Mouse (Mus musculus) fibroblast of lung, adult 2 months (primary cell): ENCODE results near the gene 1700029P11Rik.
"Not testable (repeated sequence)": the region's sequence is repeated elsewhere in the genome, so short reads cannot be mapped to it uniquely, and the experiment has no call there.

Experiments used
- DNase-seq: peaks from one replicate; pipeline ENCODE4 v3.0.0-alpha.2; 2011; ENCODE audit warnings: low read depth

Gene 1700029P11Rik

DNA sequence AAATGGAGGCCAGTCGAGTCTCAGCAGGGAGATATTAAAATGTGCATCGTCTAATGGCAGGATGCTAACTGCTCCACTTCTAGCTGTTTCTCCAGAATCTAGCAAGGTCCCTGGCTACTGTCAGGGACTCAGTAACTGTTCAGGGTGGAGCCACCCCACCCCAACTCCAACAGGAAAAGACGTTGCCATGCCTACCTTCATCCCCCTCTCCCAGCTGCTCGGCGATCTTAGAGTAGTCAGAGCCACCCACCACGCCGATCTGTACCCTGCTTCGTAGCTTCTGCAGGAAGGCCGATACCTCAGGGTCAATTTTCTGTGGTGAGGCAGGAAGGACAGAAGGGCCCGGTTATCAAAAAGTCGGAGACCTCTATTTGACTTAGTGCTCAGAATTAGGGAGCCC is 22.7 kb upstream of the 1700029P11Rik start:
- no peak for DNase-seq

DNA sequence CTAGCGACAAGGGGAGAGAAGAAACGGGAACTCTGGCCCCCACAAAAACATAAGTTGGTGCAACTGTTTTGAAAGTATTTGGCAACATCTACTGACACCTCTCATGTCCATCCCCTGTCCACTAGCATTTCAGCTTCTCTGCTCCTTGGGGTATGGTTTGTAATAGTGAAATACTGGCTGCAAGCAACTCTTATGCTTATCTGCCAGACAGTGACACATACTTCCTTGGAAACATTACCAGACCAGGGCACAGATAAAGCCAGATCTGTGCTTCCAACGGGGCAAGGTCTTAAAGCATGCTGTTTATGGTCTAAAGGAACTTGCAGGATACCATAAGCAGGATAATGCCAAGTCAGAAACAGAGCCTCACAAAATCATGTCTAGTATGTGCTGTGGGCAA is 21.4 kb upstream of the 1700029P11Rik start:
- DNase-seq, result no peak

DNA sequence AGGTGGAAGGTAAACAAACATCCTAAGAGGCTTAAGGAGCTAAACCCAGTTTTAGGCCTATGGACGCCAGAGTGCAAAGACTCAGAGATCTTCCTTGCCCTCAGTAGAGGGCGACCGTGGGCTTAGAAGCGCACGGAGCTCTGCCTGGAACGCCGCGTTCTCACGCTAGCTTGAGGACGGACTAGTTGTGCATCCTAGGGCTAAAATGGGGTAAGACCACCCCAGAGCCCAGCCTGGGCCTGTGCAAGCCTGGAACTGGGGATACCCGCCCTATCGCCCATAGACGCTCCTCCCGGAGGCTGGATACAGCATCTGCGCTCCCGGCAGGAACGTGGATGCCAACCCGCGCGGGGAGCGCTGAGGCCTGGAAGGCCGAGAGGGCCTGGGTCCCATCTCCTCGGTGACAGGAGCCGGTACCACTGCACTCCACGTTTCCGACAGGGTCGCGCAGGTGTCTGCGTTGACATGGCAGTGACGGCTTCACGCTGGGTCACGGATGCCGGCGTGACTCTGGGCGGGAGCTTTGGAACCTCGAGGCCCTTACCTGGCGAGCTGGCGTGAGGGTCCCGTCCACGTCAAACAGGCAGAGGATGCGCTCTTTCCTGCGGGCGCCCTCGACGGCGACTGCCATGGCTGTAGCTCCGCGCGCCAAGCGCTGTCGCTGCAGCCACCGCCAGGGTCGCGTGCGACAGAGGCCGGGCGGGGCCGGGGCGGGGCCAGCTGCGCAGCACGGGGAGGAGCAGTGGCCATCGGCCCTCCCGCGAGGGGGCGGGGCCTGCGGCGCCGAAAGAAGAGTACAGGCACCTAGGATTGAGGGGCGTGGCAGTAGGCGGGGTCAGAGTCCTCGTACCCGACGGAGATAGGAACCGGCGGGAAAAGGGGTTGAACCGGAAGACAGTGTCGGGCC is 19.9 kb upstream of the 1700029P11Rik start, which contains the start of gene Pmm1:
Pmm1 (minus strand) TSS at position 760 of the 907 bp plus-strand sequence.
- DNase-seq, result peak; percentile 83

DNA sequence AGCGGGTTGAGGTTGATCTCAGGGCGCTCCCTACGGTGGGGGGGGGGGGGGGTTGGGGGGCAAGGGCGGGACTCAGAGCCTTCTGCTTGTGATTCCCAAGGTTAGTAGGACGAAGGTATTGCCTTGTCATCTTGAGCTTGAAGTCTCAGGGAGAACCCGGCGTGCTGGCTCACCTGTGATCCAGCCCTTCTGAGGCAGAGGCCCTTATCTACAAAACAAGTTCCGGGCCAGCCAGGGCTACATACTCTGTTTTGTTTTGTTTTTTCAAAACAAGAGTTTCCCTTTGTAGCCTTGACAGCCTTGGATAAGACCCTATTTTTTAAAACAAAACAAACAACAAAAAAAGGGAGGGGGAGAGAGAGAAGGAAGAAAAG is 19.3 kb upstream of the 1700029P11Rik start:
- DNase-seq, result no peak

DNA sequence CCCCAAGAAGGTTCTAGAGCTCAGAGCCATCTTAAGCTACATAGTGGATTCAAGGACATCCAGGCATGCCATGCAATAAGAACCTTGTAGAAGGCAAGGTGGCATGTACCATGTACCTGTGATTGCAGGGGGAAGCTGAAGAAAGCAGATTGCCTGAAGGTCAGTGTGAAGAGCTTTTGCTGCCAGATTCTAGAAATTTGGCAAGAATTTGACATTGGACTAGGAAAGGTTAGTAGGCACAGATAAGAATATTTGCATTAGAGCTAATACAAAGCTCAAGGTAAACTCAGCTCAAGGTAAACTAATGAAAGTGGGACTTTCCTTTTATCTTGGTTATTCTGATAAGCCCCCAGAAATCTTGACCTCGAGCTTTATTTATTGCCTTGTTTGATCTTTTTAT is 16.1 kb upstream of the 1700029P11Rik start:
- DNase-seq, result no peak

DNA sequence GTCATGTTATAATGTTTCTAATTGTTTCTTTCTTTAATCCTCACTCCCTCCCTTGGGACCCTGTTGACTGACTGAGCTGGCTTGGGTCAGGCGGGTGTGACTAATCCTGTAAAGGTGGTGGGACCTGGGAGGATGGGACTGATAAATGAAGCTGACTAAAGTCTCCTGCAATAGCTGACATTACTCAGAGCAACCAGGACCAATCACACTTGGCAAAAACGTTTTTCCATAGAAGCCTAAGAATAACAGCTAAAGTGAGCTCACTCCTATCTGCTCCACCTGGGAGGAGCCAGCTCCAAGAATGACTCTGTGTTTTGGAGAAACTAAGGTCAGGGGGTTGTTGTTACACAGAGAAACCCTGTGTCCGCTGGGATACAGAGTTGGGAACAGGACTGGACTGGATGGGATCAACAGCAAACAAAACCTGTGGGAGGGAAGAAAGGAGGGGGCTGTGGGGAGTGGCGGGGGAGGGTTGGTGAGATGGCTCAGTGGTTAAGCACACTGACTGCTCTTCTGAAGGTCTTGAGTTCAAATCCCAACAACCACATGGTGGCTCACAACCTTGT is 15.3 kb upstream of the 1700029P11Rik start:
- DNase-seq, result no peak

DNA sequence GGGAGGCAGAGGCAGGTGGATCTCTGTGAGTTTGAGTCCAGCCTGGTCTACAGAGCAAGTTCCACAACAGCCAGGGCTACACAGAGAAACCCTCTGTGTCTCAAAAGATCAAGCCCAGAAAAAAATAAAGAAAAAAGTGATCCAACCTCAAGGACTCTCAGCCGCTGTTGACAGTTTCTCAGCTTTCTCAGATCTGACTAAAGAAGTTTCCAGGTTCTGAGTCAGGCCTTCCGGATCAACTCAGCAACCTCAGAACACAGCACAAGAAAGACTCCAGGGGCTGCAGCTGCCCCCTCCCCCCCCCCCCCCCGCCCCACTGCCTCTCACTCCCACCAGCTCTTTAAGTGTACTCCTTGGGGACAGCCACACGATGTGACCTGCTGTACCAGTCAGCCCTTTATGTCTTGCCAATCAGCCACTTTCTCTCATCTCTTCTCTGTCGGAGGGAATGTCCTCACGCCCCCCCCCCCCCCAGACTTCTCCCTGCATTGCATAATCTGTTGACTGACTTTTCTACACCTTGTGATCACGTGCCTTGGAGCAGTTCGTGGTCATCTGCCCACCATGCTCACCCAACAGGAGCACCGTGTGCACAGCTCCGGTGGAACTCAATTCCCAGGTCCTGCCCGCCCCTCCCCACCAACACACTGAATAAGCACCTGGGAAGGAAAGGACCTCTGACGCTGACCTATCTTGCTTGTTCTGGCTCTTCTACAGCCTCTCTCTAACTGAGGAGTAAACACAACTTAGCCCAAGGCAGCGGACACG is 14.1 kb upstream of the 1700029P11Rik start:
- no peak for DNase-seq

DNA sequence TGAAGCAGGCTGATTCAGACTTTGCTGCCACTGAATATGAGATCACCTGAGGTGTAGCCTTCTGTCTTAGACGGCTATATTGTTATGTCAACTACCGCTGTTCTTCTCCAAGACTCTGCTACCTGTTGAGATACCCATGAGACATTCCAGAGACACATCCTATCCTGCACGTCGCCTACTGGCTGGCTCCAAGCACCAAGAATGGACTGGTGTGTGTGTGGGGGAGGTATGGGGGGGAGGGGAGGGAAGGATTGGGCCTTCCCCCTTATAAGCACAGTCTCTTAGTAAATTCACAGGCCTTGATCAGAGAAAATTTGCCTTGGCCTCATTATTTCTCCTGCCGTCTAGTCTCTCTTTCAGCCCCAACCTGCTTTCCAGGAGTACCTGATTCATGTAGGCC is 12.5 kb upstream of the 1700029P11Rik start:
- no peak for DNase-seq

DNA sequence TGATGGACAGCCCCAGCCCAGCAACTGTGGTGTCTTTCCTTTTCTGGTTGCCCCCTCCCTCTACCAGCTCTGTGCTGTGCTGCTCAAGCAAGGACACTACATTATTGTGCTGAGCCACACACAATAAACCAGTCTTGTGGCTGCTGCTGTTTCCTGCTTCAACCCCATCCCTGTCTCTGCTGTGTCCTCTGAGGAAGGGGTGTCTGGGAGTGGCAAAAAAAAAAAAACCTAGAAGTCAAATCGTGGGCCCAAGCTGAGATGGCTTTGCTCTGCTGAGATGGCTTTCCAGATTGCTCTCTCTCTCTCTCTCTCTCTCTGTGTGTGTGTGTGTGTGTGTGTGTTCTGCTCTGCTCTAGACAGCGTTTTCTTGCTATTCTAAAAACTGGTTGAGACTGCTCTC is 11.9 kb upstream of the 1700029P11Rik start:
- DNase-seq, result no peak

DNA sequence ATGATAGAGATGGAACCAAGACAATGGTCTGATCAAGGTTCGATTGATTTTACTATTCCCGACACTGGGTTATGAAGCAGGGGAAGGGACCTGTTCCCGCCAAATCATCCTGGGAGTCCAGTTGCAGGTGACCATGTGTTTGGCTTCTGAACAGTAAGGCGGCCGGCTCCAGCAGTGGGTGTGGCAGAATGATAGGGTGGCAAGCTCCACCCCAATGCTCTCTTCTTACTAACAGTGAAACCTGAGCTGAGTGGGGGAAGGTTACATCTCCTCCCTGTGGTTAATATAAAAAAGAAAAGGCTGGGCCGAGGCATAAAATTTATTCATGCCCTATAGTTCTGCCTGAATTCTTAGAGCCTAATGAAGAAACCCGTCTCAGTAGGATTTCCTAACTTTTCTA is 11.2 kb upstream of the 1700029P11Rik start:
- DNase-seq, result no peak

DNA sequence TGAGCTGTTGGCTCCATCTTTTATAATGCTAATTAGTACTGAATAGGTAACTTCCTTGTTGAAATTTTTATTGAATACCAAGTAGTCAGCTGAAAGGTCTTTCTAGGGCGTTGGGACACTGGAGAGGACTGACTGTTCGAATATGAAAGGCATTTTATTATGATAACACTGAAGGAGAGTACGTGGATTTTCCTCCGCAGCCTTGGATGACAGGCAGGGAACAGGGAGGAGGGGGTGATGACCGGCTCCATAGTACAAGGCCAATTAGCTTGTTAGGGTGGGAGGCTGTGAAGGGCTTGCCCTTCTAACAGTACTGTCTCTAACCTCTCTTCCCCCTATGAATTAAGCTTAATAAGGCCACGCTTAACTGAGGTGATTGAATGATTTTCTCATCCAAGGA is 10.7 kb upstream of the 1700029P11Rik start:
- DNase-seq, result not testable (repeated sequence)

DNA sequence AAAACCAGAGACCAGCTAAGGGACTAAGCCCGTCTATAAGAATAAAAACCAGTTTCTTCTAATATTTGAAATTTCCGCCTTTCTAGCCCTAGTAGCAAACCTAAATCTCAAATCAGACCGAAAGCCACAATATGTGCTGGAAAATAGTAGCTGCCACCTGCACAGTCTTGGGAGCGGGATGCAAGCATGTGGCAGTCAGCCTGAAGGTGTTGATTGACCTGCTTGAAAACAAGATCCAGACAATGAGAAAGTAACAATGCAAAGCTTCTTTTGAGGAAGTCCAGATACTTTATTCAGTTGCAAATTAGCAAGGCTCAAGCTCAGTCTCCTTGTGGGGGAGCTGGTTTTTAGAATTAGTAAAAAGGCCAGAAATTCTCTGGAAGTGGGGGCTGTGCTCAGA is 9.8 kb upstream of the 1700029P11Rik start:
- not testable (repeated sequence) for DNase-seq

DNA sequence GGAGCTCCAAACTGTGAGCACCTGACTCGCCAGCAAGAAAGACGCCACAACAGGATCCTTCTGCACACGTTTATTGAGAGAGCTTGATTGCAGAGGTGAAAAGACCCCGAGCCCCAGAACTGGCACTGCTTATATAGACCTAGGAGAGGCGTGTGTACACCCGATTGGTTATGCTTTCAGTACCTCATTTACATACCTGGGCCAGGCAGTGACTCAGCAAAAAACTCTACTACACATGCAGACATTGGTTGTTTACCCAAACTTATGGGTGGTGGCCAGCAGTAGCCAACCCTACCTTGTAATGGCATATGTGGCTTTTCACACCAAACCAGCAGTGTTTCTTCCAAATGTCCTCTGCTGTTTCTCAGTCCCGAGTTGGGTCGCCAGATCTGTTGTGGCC is 5.2 kb upstream of the 1700029P11Rik start:
- not testable (repeated sequence) for DNase-seq

DNA sequence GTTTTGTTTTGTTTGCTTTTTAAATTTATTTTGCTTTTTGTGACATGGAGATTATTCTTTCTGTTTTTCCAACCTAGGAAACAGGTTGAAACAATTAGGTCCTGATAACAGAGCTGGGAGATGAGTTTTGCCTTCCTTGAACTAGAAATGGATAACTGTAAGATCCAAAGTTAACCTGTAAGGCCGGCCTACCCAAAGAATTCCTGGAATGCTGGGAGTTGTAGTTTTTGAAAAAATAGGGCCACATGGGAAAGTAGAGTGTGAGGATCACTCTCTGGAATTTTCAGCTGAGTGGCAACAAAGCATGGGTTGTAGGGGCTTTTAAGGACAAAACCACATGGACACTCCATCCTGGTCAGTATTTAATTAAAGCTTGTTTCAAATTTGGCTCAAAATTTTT is 1.8 kb downstream of the 1700029P11Rik start:
- no peak for DNase-seq

DNA sequence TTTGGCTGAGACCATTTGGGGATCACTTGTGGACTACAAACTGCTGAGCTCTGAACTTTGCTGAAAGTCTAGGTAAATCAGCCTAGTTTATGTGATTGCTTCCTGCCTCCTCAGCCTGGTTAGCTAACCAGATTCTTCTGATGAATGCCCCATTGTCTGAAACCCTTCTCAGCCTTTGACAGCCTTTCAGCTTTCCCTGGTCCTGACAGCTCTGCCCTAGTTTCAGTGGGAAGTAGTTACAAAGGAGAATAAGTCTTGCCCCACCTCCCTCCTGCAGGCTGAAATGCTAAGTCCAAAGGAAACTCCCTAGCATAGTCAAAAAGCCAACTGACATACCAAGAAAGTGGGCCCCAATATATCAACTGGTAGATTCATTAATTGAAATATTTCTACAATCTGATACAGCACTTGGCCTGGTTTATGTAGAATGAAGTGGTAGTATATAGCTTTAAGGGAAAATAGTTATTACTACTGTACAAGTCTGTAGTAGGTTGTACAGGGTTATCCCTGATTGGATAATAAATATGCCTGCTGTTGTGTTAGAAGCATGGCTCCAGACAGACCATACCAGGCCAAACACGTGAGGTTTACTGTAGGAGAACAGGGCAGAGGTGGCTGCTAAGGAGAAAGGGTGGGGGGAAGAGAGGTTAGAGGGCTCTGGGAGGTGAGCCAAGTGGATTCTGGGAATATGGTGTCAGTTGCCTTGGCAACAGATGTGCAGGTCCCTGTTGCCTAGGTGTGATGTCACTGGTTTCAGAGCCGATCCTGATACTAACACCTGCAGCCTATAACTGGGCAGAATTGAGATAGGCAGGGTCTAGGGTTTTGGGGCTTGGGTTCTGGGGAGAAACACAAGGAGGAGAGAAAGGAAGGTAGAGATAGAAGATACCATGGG is 5.2 kb downstream of the 1700029P11Rik start:
- DNase-seq, result peak; percentile 88

DNA sequence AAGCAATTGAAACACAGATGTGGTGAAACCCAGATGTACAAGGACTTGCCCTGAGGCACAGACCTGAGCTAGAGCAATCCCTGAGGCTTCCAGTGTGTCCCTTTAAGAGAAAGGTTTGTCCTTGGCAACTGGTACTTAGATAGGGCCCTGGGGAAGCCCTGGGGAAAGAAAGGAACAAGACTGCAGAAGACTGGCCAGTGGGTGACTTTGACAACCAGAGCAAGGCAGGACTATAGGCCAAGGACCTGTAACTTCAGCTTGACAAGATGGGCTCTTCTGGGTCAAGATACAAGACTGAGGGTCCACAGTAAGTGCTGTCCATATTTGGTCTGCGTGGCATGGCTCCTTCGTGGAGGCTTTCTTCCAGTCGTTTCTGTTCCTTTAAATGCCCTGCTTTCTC is 7.3 kb downstream of the 1700029P11Rik start, which contains the start of gene Xrcc6:
Xrcc6 (plus strand) TSS at position 190 of the 400 bp plus-strand sequence.
- no peak for DNase-seq

DNA sequence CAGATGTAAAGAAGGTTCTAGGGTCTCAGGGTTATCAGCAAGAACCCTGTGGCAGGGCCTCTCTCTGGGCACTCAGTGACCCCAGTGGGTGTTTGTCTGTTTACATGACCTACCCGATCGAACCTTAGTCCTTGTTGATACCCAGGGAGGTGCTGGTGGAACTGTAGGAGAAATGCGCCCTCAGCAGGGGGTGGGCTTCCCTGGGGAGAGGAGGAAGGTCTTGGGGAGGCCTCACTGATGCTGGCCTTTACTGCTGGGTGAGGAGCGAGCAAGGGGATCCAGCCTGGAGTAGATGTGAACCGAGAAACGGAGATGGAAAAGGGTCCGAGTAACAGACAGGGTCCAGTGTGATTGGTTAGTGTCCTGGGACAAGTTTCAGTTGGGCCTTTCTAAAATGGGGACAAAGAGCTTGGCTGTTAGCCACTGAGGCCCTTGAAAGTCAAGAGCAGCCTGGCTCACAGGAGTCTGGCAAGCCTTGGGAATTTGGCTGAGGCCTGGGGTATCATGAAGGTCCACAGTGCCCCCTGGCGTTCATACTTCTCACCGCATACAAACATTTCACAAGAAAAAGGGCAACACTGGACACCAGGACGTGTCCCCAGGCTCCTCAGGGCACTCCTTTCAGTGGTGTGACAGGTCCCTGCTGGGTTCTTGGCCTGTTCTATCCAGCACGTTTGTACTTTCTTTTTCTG is 9.2 kb downstream of the 1700029P11Rik start:
- peak; percentile 71 for DNase-seq

DNA sequence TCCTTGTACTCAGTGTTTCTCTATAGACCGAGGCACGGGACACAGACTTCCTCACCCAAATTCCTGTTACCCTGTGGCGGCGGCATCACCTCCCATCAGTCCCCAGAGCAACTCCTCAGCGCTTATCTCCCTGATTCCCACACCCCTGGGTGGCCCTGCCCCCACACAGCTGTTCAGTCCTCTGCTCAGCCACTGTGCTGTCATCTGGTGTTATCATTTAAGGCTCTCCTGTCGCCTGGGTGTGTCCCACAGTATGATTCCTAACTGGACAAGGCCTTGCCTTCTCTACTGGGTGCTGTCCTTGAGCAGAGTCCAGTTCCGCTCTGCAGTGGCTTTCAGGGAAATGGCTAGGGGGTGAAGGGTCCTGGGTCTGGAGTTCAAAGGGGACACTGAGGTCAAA is 10.2 kb downstream of the 1700029P11Rik start:
- DNase-seq, result no peak

DNA sequence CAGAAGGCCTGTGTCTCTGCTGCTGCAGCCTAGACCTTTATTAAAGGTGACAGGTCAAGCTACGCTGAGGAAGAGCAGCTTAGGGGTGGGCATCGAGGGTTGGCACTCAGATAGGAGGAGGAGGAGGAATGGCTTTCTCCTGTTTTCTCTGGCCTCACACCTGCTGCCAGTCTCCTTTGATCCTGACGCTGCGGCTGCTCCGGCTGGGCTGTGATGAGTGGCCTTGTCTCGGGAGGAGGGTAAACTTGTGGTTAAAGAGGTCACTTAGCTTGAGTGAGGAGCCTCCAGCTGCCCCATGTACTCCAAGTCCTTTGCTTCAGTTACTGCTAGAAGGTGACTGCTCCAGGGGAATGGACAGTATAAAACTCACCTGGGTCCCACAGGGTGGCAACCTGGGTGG is 13.7 kb downstream of the 1700029P11Rik start:
- no peak for DNase-seq

DNA sequence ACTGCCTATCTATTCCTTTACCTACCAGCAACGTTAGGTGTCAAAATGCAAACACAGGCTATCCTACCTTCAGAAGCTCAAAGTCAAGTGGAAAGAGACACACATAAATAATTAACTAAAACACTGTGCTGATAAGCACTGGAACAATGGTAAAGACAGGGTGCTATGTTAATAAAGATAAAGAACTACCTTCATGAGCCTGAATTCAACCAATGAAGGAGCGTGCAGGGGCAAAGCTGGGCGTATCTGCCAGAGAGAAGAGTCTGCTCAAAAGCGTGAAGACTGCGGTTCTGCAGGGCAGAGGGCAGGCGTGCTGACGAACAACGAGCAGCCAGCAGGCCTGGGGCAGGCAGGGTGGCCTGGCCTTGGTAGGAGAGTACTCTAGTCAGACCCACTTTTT is 23.9 kb downstream of the 1700029P11Rik start:
- no peak for DNase-seq

DNA sequence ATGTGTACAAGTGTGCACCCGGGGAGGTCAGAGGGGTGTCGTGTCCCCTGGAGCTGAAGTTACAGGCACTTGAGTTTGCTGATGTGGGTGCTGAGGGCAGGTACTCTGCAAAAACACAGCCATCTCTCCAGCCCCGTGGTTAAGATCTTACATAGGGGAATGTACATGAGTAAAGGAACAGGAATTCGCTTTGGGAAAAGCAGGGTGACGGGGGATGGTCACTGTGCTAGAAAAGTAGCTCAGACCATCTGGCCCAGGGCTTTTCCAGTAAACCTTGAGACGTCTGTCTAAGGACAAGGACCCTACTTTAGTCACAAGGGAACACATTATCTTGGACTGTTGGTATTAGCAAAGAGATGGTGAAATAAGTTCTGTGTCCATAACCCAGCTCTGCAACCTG is 31.6 kb downstream of the 1700029P11Rik start:
- no peak for DNase-seq
